8 mouse cellular contexts compared by ENCODE assay signal in genomic region chr7:82864260-82864990, GRCm38 (mm10). TPM values are rescaled to one million over a fixed set of nuclear protein-coding genes. Genes with fewer than 3 reads are reported as not detected.
DNase-seq lines count a peak whose midpoint lies in the region; ATAC-seq lines count a peak whose summit lies in the region.

No protein-coding gene starts in this region.

- H3K36me3 ChIP-seq in lung, embryonic 16.5 days (ENCODE audit: control insufficient read depth, insufficient read depth, low read length): no peaks in the 10 kb centered on the region
- peaks cover 5% of the 10 kb centered on the region; the same call in 1 of the 2 replicates for H3K36me3 ChIP-seq in forebrain, embryonic 11.5 days (ENCODE audit: control insufficient read depth, insufficient read depth, low read length)
- H3K36me3 ChIP-seq in limb, embryonic 13.5 days: peaks cover 7% of the 10 kb centered on the region

- H3K4me3 ChIP-seq in lung, embryonic 16.5 days (ENCODE audit: low read length): peak overlapping the region; percentile 87; the same call in 1 of the 2 replicates
- no peak overlapping the region for H3K4me3 ChIP-seq in forebrain, embryonic 11.5 days (ENCODE audit: low read depth, low read length)
- peak overlapping the region; percentile 95; the same call in 1 of the 2 replicates for H3K4me3 ChIP-seq in limb, embryonic 13.5 days

- no peaks in the 10 kb centered on the region for H3K9me3 ChIP-seq in lung, embryonic 16.5 days (ENCODE audit: control insufficient read depth, low read length)
- no peaks in the 10 kb centered on the region for H3K9me3 ChIP-seq in forebrain, embryonic 11.5 days (ENCODE audit: control insufficient read depth, low read length)
- no peaks in the 10 kb centered on the region for H3K9me3 ChIP-seq in limb, embryonic 13.5 days

- H3K4me2 ChIP-seq in lung, embryonic 16.5 days (ENCODE audit: low read depth, low read length): peak overlapping the region; percentile 97
- peak overlapping the region; percentile 94 for H3K4me2 ChIP-seq in forebrain, embryonic 11.5 days (ENCODE audit: low read depth, low read length, severe bottlenecking)
- H3K4me2 ChIP-seq in limb, embryonic 13.5 days (replicated peaks): peak overlapping the region; percentile 90

- H3K4me1 ChIP-seq in lung, embryonic 16.5 days (replicated peaks; ENCODE audit: control insufficient read depth, insufficient read depth, low read length): peaks cover 14% of the 10 kb centered on the region
- H3K4me1 ChIP-seq in forebrain, embryonic 11.5 days (replicated peaks; ENCODE audit: control insufficient read depth, insufficient read depth, low read length): peaks cover 11% of the 10 kb centered on the region; the same call in 1 of the 2 replicates
- H3K4me1 ChIP-seq in limb, embryonic 13.5 days: peaks cover 17% of the 10 kb centered on the region

- ATAC-seq in lung, embryonic 16.5 days (ENCODE audit: low read depth): no peak
- no peak for ATAC-seq in forebrain, embryonic 11.5 days (replicated peaks; ENCODE audit: low FRiP score)
- no peak for ATAC-seq in limb, embryonic 13.5 days (ENCODE audit: low FRiP score, low read depth)

- no peak for DNase-seq in lung, postnatal 14 days
- peak; percentile 49 for DNase-seq in forebrain, embryonic 11.5 days (ENCODE audit: low spot score)
- peak; percentile 51 for DNase-seq in retina, postnatal 1 day
- no peak for DNase-seq in ovary, postnatal 10 days (ENCODE audit: low spot score)
- no peak for DNase-seq in kidney, adult 11 months
- DNase-seq in c-Kit-positive CD71-positive TER-119-positive erythroid progenitor cells, embryonic 14.5 days (ENCODE audit: low spot score): no peak

- H3K9ac ChIP-seq in lung, embryonic 16.5 days (ENCODE audit: low read length): peak overlapping the region; percentile 88
- H3K9ac ChIP-seq in forebrain, embryonic 11.5 days (ENCODE audit: low read length): peak overlapping the region; percentile 89
- H3K9ac ChIP-seq in limb, embryonic 13.5 days: 0 out of 2 replicates have a peak overlapping the region, but pooled peaks have one; percentile 81

- peak overlapping the region; percentile 19; the same call in 1 of the 2 replicates for H3K27ac ChIP-seq in lung, embryonic 16.5 days (ENCODE audit: low read length)
- peak overlapping the region; percentile 99 for H3K27ac ChIP-seq in forebrain, embryonic 11.5 days (ENCODE audit: low read depth, low read length)
- H3K27ac ChIP-seq in limb, embryonic 13.5 days: peak overlapping the region; percentile 93; the same call in 1 of the 2 replicates

- H3K27me3 ChIP-seq in lung, embryonic 16.5 days (ENCODE audit: control insufficient read depth, insufficient read depth, low read depth, low read length): no peaks in the 10 kb centered on the region
- H3K27me3 ChIP-seq in forebrain, embryonic 11.5 days (ENCODE audit: control insufficient read depth, insufficient read depth, low read length): no peaks in the 10 kb centered on the region
- no peaks in the 10 kb centered on the region for H3K27me3 ChIP-seq in limb, embryonic 13.5 days

- 37% methylated on average over 8 of the region's 8 CpGs for WGBS in lung, embryonic 16.5 days
- WGBS in forebrain, embryonic 11.5 days: 52% methylated on average over 8 of the region's 8 CpGs
- 49% methylated on average over 8 of the region's 8 CpGs for WGBS in limb, embryonic 13.5 days

RNA-seq across cellular contexts. Expression of gene Mex3b, which starts 2.7 kb away (rescaled TPM):
- 8.5 and 8.7 TPM in 2 replicates for polyA plus RNA-seq in lung, embryonic 16.5 days (2015; fragmentation: Nextera tagmentation; extraction: Ambion mirVana)
- 36.0 and 42.7 TPM in 2 replicates for polyA plus RNA-seq in forebrain, embryonic 11.5 days (2014; fragmentation: Nextera tagmentation; extraction: Ambion mirVana)
- 35.6 and 36.4 TPM in 2 replicates for polyA plus RNA-seq in limb, embryonic 13.5 days (2015; fragmentation: Nextera tagmentation; extraction: Ambion mirVana)

Comparison
In these comparisons a context has a peak if more than half of its experiments do, and no peak if none do; other contexts are left out.
1. H3K27ac ChIP-seq: peak in every context shown above with its lines; median percentile 99 in forebrain, embryonic 11.5 days; 93 in limb, embryonic 13.5 days; 19 in lung, embryonic 16.5 days.
2. DNase-seq: peak in forebrain, embryonic 11.5 days (single experiment) and retina, postnatal 1 day (single experiment); none in lung, postnatal 14 days (single experiment), ovary, postnatal 10 days (single experiment), kidney, adult 11 months (single experiment) and c-Kit-positive CD71-positive TER-119-positive erythroid progenitor cells, embryonic 14.5 days (single experiment).
3. Peak in every context shown above with its lines, with median percentiles within 50 percentile points of each other: H3K4me2 ChIP-seq and H3K9ac ChIP-seq.